Mouse (Mus musculus) kidney, adult 2 months (tissue): Measurements from ENCODE around the gene Ikzf1.

Experiments
- CTCF ChIP-seq: fragments of 200-500 bp; conservative IDR thresholded peaks from 2 replicates; pipeline ENCODE4 v1.5.1; 2011; ENCODE audit warnings: low read depth, mild to moderate bottlenecking, control low read depth, low read length, moderate library complexity, mixed read lengths; ENCODE audit not compliant: insufficient read depth, insufficient read length
- POLR2A ChIP-seq: fragments of 200-500 bp; IDR thresholded peaks from one replicate; pipeline ENCODE4 v1.6.1; 2011; ENCODE audit warnings: low read depth, low read length, control low read depth

GRCm38 (mm10) chr11:11740603-11741002 lies 55.8 kb downstream of the Ikzf1 start:
- TF ChIP-seq POLR2A (no peak), CTCF (no peak)
